Mouse (Mus musculus) frontal cortex, postnatal 10 days (tissue): ENCODE data around the gene Gm14743.
"Not testable (repeated sequence)": the region's sequence is repeated elsewhere in the genome, so short reads cannot be mapped to it uniquely, and the experiment has no call there.

Experiments used
- DNase-seq, 2 experiments: peaks; one replicate each; pipeline ENCODE4 v3.0.0; 2022; ENCODE audit warnings: low spot score in 2 of 2, mixed read lengths in 1 of 2

The Gm14743 gene

GRCm38 (mm10) chrX:78245821-78246220, at the start of gene Gm14743:
Gene Gm14743, minus strand, starts transcription at chrX:78245921.
- not testable (repeated sequence) for DNase-seq

- DNase-seq: no peak
Observed at GRCm38 (mm10) chrX:78202829-78203228, 42.9 kb downstream of the Gm14743 start.

GRCm38 (mm10) chrX:78202220-78202619, 43.5 kb downstream of the Gm14743 start:
- DNase-seq: not testable (repeated sequence)
